Mouse (Mus musculus): ENCODE measurements at regions not wholly inside any gene's neighbourhood (a gene's known extent, or its start where the extent isn't known, plus 50 kb on each side); places are given as distances from the start of the nearest gene placed in this dataset.

DNA sequence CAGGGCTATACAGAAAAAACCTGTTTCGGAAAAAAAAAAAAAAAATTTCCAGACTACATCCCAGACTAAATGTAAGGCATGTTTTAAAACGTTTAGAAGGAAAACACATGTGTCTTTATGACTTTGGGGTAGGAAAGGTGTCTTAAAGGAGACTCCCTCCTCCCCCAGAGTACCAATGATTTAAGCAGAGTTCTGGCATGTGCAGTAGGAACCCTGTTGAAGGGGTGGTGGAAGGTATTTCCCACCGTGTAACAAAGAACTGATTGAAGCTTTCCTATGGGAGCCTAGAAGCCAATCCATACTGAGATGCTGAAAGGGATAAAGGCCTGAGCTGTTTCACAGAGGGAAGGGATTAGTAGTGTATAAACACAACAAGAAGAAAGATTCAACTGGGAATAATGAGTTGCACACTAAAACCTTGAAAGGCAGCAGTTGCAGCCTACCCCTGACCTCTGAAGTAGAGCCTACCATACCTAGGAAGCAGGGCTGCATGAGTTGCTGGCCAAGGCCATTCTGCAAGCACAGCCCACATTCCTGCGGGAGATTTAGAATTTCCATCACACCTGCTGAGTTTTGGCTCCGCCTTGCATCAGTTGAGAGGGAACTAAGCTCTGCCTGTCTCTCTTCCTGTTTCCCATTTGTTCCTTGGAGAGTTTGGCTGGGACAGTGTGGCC lies 132.4 kb upstream of the Topaz1 start:
- no peak for TF ChIP-seq CTCF (conservative IDR thresholded peaks at IDR 0.05)
- Histone ChIP-seq H3K4me3 (no peak overlapping the region), H3K27ac (no peak overlapping the region)
- no peak for DNase-seq (ENCODE audit: low spot score in 2 of 2)

DNA sequence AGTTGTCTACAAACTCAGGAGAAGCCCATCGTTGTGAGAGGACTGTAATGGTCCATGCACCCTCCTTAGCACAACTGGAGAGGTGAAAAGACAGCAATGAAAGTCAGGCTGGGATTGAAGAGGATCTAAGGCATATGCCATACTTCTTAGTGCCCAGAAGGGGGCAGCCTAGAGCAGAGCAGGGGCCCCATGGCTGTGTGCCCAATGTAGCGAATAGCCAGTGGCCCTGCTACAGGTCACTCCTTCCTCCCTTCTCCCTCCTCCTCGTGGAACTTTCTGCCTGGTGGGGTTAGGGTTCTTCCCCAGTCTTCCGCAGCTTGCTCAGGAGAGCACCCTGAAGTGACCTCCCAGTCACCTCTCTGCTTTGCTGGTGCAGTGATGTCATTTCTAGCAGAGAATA lies 131.8 kb upstream of the Topaz1 start:
- Histone ChIP-seq H3K27ac (no peak overlapping the region), H3K4me3 (no peak overlapping the region)
- DNase-seq (ENCODE audit: low spot score in 2 of 2), result no peak
- TF ChIP-seq CTCF (conservative IDR thresholded peaks at IDR 0.05), result peak; percentile 97

DNA sequence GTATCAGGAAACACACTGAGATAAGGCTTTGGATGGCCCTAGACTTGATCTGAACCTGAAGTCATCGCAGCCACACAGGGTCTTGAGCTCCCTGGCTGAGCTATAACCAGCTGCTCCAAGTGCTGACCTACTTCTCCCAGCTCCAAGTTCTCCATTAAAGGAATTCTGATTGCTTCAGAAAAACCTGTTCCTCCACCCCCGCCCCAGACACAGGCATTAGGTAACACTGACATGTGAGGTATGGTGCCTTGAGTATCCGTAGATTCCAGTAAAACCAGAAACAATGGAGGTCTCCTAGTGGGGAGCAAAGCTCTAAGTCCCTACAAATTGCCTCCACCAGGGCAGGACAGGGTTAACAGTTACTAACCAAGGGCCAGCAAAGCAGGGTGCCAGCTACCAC lies 129.4 kb upstream of the Topaz1 start:
- no peak for DNase-seq (ENCODE audit: low spot score in 2 of 2)
- Histone ChIP-seq H3K27ac (peak overlapping the region; percentile 21; the same call in 1 of the 2 replicates), H3K4me3 (no peak overlapping the region)
- no peak for TF ChIP-seq CTCF (conservative IDR thresholded peaks at IDR 0.05)

DNA sequence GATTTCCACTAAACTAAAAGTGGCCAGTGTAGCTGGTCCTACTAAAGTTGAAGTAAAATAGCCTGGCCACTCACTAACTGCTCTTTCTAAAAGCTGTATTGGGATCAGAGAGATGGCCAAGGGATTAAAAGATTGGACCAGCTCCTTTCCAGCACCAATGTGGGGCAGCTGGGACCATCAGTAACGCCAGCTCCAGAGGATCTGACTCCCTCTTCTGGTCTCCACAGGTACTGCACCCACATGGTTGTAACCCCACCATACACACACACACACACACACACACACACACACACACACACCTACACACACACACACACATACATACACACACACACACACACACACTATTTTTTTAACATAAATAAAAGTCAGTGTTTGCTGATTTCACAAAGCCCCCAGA lies 122.1 kb upstream of the Topaz1 start:
- DNase-seq (ENCODE audit: low spot score in 2 of 2), result no peak
- Histone ChIP-seq H3K27ac (no peak overlapping the region), H3K4me3 (no peak overlapping the region)
- peak; percentile 55 for TF ChIP-seq CTCF (conservative IDR thresholded peaks at IDR 0.05)

DNA sequence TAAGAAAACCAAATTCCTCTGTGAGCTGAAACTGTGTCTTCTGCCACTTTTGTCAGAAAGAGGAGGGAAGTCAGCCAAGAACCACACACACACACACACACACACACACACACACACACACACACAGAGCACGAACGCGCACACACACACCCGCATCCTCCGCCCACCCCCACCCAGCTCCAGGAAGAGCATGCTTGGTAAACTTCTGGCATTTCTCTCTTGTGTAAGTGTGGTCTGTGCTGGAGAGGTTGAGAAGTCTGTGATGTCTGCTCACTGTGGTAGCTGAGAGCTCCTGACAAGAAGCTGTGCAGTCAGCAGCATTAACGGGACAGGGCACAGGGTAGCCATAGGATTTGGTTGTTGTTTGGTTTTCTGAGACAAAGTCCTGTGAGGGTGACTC lies 120.8 kb upstream of the Topaz1 start:
- DNase-seq (ENCODE audit: low spot score in 2 of 2), result no peak
- Histone ChIP-seq H3K27ac (peak overlapping the region; percentile 28; the same call in 1 of the 2 replicates), H3K4me3 (no peak overlapping the region)
- TF ChIP-seq CTCF (conservative IDR thresholded peaks at IDR 0.05), result no peak

DNA sequence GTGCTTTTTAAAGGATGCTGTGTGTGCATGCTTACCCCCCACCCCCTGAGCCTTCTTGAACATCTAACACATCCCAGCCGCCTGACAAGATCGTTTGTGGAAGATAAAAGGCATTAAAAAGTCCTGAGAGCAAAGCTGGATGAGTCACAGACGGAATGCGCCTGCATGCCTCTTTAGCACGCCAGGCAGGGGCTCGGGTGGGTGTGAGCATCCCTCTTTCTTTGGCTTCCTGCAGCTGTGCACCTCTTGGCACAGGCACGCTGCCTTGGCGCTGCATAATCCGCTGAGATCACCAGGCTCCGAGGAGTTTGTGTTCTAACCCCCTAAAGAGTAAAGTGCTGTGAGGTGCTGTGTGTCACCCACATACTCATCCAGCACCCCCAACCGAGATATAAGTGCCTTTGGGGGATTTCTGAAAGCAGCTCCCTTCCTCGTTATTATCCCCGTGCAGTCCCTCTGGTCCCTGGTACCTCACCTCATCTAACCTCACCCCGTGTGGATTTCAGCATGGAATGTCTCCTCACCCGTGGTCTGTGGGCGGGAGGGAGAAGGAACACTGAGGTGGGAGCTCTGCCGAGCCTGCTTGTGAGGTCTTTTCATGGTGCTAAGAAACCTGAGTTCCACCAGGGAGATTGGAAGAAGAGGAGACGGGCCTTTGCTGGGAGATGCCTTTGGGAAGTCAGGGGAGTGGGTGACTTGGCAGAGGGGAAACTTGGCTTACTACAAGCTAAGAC lies 117.8 kb upstream of the Topaz1 start:
- DNase-seq (ENCODE audit: low spot score in 2 of 2), result peak in 1 of 2 experiments; percentile 71
- TF ChIP-seq CTCF (conservative IDR thresholded peaks at IDR 0.05), result no peak
- Histone ChIP-seq H3K27ac (peak overlapping the region; percentile 68), H3K4me3 (no peak overlapping the region)

DNA sequence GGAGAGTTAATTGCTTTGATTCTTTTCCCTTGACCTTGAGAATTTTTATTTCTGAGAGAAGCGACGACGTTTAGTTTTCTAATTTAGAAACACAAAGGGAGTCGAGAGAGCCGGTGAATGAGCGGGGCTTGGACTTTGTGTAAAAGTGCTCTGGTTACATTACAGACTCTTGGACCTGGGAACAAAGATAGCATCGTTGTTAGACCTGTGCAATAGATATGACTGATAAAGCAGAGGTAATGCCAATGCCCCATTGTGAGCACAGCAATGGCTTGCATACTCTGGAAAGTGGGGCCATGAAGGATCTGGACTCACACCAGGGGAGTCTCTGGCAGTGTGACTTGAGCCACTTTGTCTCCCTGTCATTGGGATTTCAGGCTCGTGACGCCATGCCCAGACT lies 115.4 kb upstream of the Topaz1 start:
- peak overlapping the region; percentile 59; the same call in 1 of the 2 replicates for H3K27ac ChIP-seq
- no peak for TF ChIP-seq CTCF (conservative IDR thresholded peaks at IDR 0.05)

DNA sequence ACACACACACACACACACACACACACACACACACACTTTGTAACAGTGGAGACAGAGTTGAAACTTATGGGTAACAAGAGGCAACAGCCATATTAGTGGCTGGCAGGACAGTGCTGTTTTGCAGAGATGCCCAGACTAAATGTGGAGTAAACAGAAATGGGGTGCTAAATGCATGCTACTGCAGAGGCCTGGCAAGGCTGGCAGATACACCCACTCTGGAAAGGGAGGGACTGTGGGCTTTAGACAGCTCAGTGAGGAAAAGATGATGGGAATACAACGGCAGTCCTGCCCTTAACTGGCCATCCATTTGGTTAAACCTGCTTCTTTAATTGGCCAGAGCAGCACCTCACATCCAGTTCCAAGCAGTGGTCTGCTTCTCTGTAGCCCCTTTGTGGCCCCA lies 113.7 kb upstream of the Topaz1 start:
- TF ChIP-seq CTCF (conservative IDR thresholded peaks at IDR 0.05), result no peak
- Histone ChIP-seq H3K27ac (peak overlapping the region; percentile 74), H3K4me3 (no peak overlapping the region)
- DNase-seq (ENCODE audit: low spot score in 2 of 2), result no peak

More for the DNA sequence above, 115.4 kb upstream of the Topaz1 start:
- no peak overlapping the region for H3K4me3 ChIP-seq
- no peak for DNase-seq (ENCODE audit: low spot score in 2 of 2)

DNA sequence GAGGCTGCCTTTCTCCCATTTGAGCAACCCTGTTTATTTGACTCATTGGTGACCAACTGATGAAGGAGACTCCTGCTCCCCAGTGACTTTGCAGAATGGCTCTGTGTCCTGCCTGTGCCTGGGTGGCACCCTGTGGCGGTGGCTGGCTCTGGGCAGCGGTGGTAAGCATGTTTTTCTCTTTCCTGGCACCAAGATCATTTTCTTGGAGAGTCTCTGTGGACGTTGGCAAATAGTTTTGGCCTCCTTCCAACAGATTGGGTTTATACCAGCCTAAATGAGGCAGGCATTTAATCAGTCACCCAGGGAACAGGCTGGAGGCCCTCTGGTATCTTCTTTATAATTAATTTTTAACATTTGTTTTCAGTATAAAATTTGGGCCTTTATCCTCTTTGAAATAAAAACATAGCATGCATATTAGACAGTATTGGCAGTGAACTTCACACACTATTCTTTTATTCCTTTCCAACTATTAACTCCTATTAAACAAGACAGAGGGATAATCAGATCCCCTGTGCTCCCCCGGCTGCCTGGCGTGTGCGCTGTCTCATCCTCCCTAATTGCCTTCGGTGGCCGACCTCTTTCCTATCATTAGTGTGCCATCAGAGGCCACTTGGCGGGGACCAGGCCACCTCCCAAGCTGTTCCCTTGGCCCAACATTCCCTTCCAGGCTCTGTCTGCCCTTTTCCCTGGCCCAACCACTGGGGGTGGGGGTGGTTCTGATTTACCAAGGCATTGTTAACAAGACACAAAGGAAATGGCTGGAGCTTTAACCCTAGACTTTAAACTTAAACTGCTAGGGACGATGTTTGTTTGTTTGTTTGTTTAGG lies 111.8 kb upstream of the Topaz1 start:
- H3K4me3 ChIP-seq, result no peak overlapping the region
- no peak for TF ChIP-seq CTCF (conservative IDR thresholded peaks at IDR 0.05)
- DNase-seq (ENCODE audit: low spot score in 2 of 2), result peak in 1 of 2 experiments; percentile 71
- peak overlapping the region; percentile 74 for H3K27ac ChIP-seq

DNA sequence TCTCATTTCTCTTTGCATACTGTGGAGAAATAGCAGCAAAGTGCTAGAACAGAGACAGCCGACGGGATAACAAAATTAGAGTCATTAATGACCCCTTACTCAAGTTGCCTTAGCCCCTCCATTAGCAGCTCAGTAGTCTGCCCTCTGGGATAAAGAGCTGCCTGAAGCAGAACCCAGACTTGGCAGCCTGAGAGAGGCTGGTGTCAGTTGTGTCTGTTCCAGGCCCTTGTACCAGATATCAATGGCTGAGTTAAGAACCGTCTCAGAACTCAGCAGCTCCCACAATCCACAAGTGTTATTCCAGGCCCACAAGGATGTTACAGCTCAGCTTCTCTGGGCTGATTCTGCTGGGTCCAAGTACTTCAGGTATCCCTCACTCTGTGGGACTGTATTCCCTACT lies 109.6 kb upstream of the Topaz1 start:
- H3K4me3 ChIP-seq, result no peak overlapping the region
- no peak overlapping the region for H3K27ac ChIP-seq
- no peak for DNase-seq (ENCODE audit: low spot score in 2 of 2)
- no peak for TF ChIP-seq CTCF (conservative IDR thresholded peaks at IDR 0.05)

DNA sequence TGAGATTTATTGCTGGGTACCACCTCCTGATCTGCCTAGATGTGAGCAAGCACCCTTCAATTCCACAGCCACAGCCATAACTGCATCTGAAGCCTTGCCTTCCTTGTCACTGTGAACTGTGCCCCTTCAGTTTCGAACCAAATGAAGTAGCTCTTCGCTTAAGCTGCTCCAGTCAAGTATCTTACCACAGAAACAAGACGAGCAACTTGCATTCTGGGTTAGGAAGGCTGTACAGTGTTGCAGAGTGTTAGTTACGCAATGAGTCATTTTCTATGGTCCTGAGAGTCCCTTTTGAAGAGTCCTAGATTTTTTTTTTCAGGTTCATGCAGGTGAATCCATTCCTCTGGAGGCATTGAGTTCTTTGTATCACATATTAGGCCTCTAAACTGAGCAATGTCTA lies 107.9 kb upstream of the Topaz1 start:
- no peak for DNase-seq (ENCODE audit: low spot score in 2 of 2)
- Histone ChIP-seq H3K27ac (no peak overlapping the region), H3K4me3 (no peak overlapping the region)
- no peak for TF ChIP-seq CTCF (conservative IDR thresholded peaks at IDR 0.05)

DNA sequence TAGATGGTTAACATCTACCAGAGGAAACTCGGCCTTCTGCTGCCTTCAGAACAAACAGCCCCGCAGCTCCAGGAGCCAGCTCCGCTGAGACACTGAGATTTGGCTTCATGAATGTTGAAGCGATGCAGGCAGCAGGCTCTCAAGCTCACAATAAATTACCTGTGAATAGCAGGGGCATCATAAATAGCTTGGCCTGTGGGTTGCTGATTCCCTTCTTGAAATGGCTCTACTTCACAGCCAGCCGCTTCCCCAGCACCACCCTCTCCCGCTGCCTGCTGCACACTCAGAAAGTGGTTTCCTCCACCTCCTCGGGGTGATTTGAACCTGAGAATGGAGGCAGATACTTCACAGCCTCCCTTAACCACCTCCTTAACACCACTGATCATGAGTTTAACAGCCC lies 104.2 kb upstream of the Topaz1 start:
- H3K4me3 ChIP-seq, result no peak overlapping the region
- DNase-seq (ENCODE audit: low spot score in 2 of 2), result no peak
- H3K27ac ChIP-seq, result peak overlapping the region; percentile 64
- no peak for TF ChIP-seq CTCF (conservative IDR thresholded peaks at IDR 0.05)

DNA sequence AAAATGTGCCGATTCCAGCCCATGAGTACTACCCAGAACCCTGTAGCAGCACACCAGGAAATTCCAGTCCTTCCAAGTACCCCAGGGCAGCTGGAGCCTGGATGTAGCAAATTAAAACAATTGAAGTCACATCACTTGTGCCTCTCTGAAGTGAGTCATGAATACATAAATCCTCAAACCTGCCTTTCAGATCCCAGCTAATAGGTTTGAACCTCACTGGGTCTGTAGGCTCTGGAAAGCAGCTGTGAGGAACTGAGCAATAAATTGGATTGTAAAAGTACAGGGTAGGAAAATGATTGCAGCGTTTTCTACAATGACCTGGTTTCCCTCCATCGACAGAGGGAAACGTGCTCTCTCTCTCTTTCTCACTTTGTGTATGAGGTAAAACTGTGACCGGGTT lies 101.6 kb upstream of the Topaz1 start:
- H3K4me3 ChIP-seq, result no peak overlapping the region
- DNase-seq (ENCODE audit: low spot score in 2 of 2), result no peak
- no peak overlapping the region for H3K27ac ChIP-seq
- no peak for TF ChIP-seq CTCF (conservative IDR thresholded peaks at IDR 0.05)

All from layer of hippocampus, adult 2 months (tissue).